Mouse (Mus musculus) cortical plate, adult 2 months (tissue): Measurements from ENCODE around the gene Rps6kl1. TPM values are rescaled to one million over a fixed set of nuclear protein-coding genes. Genes with fewer than 3 reads are reported as not detected.

Experiments
- H3K27ac ChIP-seq: fragments of 200-500 bp; 2 replicates; pipeline ENCODE4 v1.5.1; 2012; ENCODE audit warnings: low read length, control low read depth, inconsistent platforms; ENCODE audit not compliant: insufficient read depth
- H3K4me1 ChIP-seq: fragments of 200-500 bp; 2 replicates; pipeline ENCODE4 v1.6.1; 2011; ENCODE audit warnings: low read length; ENCODE audit not compliant: control insufficient read depth, insufficient read depth
- H3K4me3 ChIP-seq: fragments of 200-500 bp; 2 replicates; pipeline ENCODE4 v1.5.1; 2011; ENCODE audit warnings: mild to moderate bottlenecking, low read length, control low read depth; ENCODE audit not compliant: insufficient read depth
- CTCF ChIP-seq: fragments of 200-500 bp; IDR thresholded peaks from 2 replicates; pipeline ENCODE4 v1.5.1; 2011; ENCODE audit warnings: mild to moderate bottlenecking, control low read depth, low read length; ENCODE audit not compliant: insufficient read depth; ENCODE audit errors: extremely low read depth
- POLR2A ChIP-seq: fragments of 200-500 bp; IDR thresholded peaks from 2 replicates; pipeline ENCODE4 v1.6.1; 2011; ENCODE audit warnings: mild to moderate bottlenecking, low read length, control low read depth; ENCODE audit not compliant: insufficient read depth; ENCODE audit errors: extremely low read depth
- polyA plus RNA-seq: library from polyadenylated mRNA; depleted of rRNA; stranded (reverse); fragments of >200 nt; gene quantifications from 2 replicates; pipeline ENCODE4 v1.2.3, GENCODE M21; 2012

Gene Rps6kl1
- polyA plus RNA-seq, 1 experiment: 39.2 TPM

GRCm38 (mm10) chr12:85126986-85127603, 24.0 kb downstream of the Rps6kl1 start:
- Histone ChIP-seq H3K27ac (no peak overlapping the region), H3K4me1 (no peaks in the 10 kb centered on the region; the same call in 1 of the 2 replicates), H3K4me3 (no peak overlapping the region)
- TF ChIP-seq POLR2A (no peak), CTCF (no peak)

GRCm38 (mm10) chr12:85124751-85125150, 26.3 kb downstream of the Rps6kl1 start:
- H3K4me1 ChIP-seq: no peaks in the 10 kb centered on the region; the same call in 1 of the 2 replicates
- H3K4me3 ChIP-seq: no peak overlapping the region
- H3K27ac ChIP-seq: no peak overlapping the region
- TF ChIP-seq CTCF (no peak), POLR2A (no peak)

- TF ChIP-seq POLR2A (no peak), CTCF (no peak)
- H3K4me3 ChIP-seq: no peak overlapping the region
- H3K4me1 ChIP-seq: no peaks in the 10 kb centered on the region; the same call in 1 of the 2 replicates
- H3K27ac ChIP-seq: no peak overlapping the region
Measured at GRCm38 (mm10) chr12:85123645-85124044, 27.4 kb downstream of the Rps6kl1 start.

GRCm38 (mm10) chr12:85123108-85123530, 27.9 kb downstream of the Rps6kl1 start:
- H3K4me1 ChIP-seq: no peaks in the 10 kb centered on the region; the same call in 1 of the 2 replicates
- no peak overlapping the region for H3K27ac ChIP-seq
- no peak for TF ChIP-seq CTCF
- no peak for TF ChIP-seq POLR2A

GRCm38 (mm10) chr12:85121806-85122459, 29.1 kb downstream of the Rps6kl1 start:
- H3K4me3 ChIP-seq: no peak overlapping the region
- TF ChIP-seq CTCF (no peak), POLR2A (no peak)

More at GRCm38 (mm10) chr12:85123108-85123530, 27.9 kb downstream of the Rps6kl1 start:
- H3K4me3 ChIP-seq: no peak overlapping the region

GRCm38 (mm10) chr12:85115678-85116077, 35.4 kb downstream of the Rps6kl1 start:
- Histone ChIP-seq H3K27ac (no peak overlapping the region), H3K4me3 (no peak overlapping the region), H3K4me1 (peaks cover 8% of the 10 kb centered on the region; the same call in 1 of the 2 replicates)
- TF ChIP-seq CTCF: no peak
- TF ChIP-seq POLR2A: no peak

More at GRCm38 (mm10) chr12:85121806-85122459, 29.1 kb downstream of the Rps6kl1 start:
- no peaks in the 10 kb centered on the region; the same call in 1 of the 2 replicates for H3K4me1 ChIP-seq
- H3K27ac ChIP-seq: no peak overlapping the region

- no peak overlapping the region for H3K4me3 ChIP-seq
- TF ChIP-seq POLR2A: no peak
- no peak for TF ChIP-seq CTCF
- peaks cover 11% of the 10 kb centered on the region; the same call in 1 of the 2 replicates for H3K4me1 ChIP-seq
- H3K27ac ChIP-seq: no peak overlapping the region
Measured at GRCm38 (mm10) chr12:85113917-85114316, 37.1 kb downstream of the Rps6kl1 start.

GRCm38 (mm10) chr12:85113337-85113736, 37.7 kb downstream of the Rps6kl1 start:
- Histone ChIP-seq H3K27ac (no peak overlapping the region), H3K4me1 (peaks cover 11% of the 10 kb centered on the region; the same call in 1 of the 2 replicates)
- no peak for TF ChIP-seq POLR2A

GRCm38 (mm10) chr12:85112550-85113251, 38.4 kb downstream of the Rps6kl1 start:
- Histone ChIP-seq H3K4me3 (no peak overlapping the region; the same call in 1 of the 2 replicates), H3K27ac (no peak overlapping the region), H3K4me1 (peaks cover 11% of the 10 kb centered on the region; the same call in 1 of the 2 replicates)
- TF ChIP-seq POLR2A: no peak
- TF ChIP-seq CTCF: no peak

More at GRCm38 (mm10) chr12:85113337-85113736, 37.7 kb downstream of the Rps6kl1 start:
- no peak overlapping the region for H3K4me3 ChIP-seq
